Mouse (Mus musculus) forebrain, embryonic 15.5 days (tissue): Measurements from ENCODE around the gene Arhgap9. TPM values are rescaled to one million over a fixed set of nuclear protein-coding genes. Genes with fewer than 3 reads are reported as not detected.

Experiments
- ATAC-seq: fragments of 200-750 bp; cut with Nextera tagmentation; replicated peaks from 2 replicates; pipeline ENCODE4 v1.8.0; 2017; ENCODE audit warnings: mild to moderate bottlenecking, moderate TSS enrichment, moderate library complexity
- H3K27ac ChIP-seq: fragments of 300-500 bp; sonication (generic); replicated peaks from 2 replicates; pipeline ENCODE4 v1.5.1; 2015; ENCODE audit warnings: mild to moderate bottlenecking, inconsistent platforms
- H3K27me3 ChIP-seq: fragments of 300-500 bp; sonication (generic); 2 replicates; pipeline ENCODE4 v1.6.1; 2015; ENCODE audit warnings: inconsistent platforms
- H3K36me3 ChIP-seq: fragments of 300-500 bp; sonication (generic); 2 replicates; pipeline ENCODE4 v1.6.1; 2015; ENCODE audit warnings: mild to moderate bottlenecking, inconsistent platforms
- H3K4me1 ChIP-seq: fragments of 300-500 bp; sonication (generic); 2 replicates; pipeline ENCODE4 v1.6.1; 2015; ENCODE audit warnings: inconsistent platforms
- H3K4me2 ChIP-seq: fragments of 300-500 bp; sonication (generic); replicated peaks from 2 replicates; pipeline ENCODE4 v1.6.1; 2015; ENCODE audit warnings: mild to moderate bottlenecking, inconsistent platforms
- H3K4me3 ChIP-seq: fragments of 300-500 bp; sonication (generic); 2 replicates; pipeline ENCODE4 v1.5.1; 2015; ENCODE audit warnings: mild to moderate bottlenecking, inconsistent platforms
- H3K9ac ChIP-seq: fragments of 300-500 bp; sonication (generic); replicated peaks from 2 replicates; pipeline ENCODE4 v1.6.1; 2015; ENCODE audit warnings: mild to moderate bottlenecking, inconsistent platforms
- H3K9me3 ChIP-seq: fragments of 300-500 bp; sonication (generic); 2 replicates; pipeline ENCODE4 v1.6.1; 2016; ENCODE audit warnings: inconsistent platforms
- WGBS: fragments of 180-500 bp; shearing (Covaris S2); methylation state at CpG from one replicate; pipeline ENCODE4 v1.1.7; 2015; ENCODE audit warnings: mixed read lengths; 5-methylcytosine and 5-hydroxymethylcytosine counted together
- polyA plus RNA-seq: library from polyadenylated mRNA; unstranded; fragments of >200 nt; fragmentation: Nextera tagmentation; extraction: Ambion mirVana; gene quantifications from 2 replicates; pipeline ENCODE4 v1.2.1, GENCODE M21; 2015

The Arhgap9 gene
- polyA plus RNA-seq, 1 experiment from 2014 or later: 0.62 TPM

- Histone ChIP-seq H3K9ac (peak overlapping the region; percentile 70), H3K4me3 (peak overlapping the region; percentile 65), H3K4me2 (peak overlapping the region; percentile 91), H3K27me3 (no peaks in the 10 kb centered on the region), H3K36me3 (peaks cover 37% of the 10 kb centered on the region), H3K27ac (peak overlapping the region; percentile 97), H3K9me3 (no peaks in the 10 kb centered on the region), H3K4me1 (peaks cover 52% of the 10 kb centered on the region)
- WGBS: 68% methylated on average over 15 of the region's 15 CpGs
- no peak for ATAC-seq
Observed at GRCm38 (mm10) chr10:127287271-127287935, 34.4 kb upstream of the Arhgap9 start.

- whole genome bisulfite sequencing: 0% methylated on average over 3 of the region's 3 CpGs
- H3K9ac ChIP-seq: peak overlapping the region; percentile 70
- peaks cover 53% of the 10 kb centered on the region for H3K4me1 ChIP-seq
- no peaks in the 10 kb centered on the region for H3K27me3 ChIP-seq
- peaks cover 33% of the 10 kb centered on the region for H3K36me3 ChIP-seq
- no peak for ATAC-seq
- no peaks in the 10 kb centered on the region for H3K9me3 ChIP-seq
- H3K27ac ChIP-seq: peak overlapping the region; percentile 97
- peak overlapping the region; percentile 65 for H3K4me3 ChIP-seq
- peak overlapping the region; percentile 91 for H3K4me2 ChIP-seq
Observed at GRCm38 (mm10) chr10:127287936-127288293, 33.8 kb upstream of the Arhgap9 start.

GRCm38 (mm10) chr10:127288328-127288799 lies 33.4 kb upstream of the Arhgap9 start:
- Histone ChIP-seq H3K36me3 (peaks cover 29% of the 10 kb centered on the region), H3K27me3 (no peaks in the 10 kb centered on the region), H3K4me2 (peak overlapping the region; percentile 91), H3K4me1 (peaks cover 53% of the 10 kb centered on the region), H3K9me3 (no peaks in the 10 kb centered on the region), H3K9ac (peak overlapping the region; percentile 70), H3K4me3 (peak overlapping the region; percentile 65), H3K27ac (peak overlapping the region; percentile 97)
- ATAC-seq: peak; percentile 5; the same call in 1 of the 2 replicates
- under 1% methylated on average over 15 of the region's 28 CpGs for WGBS

- Histone ChIP-seq H3K27ac (peak within 1 kb of the TSS; percentile 97), H3K4me1 (peaks cover 53% of the 10 kb centered on the region), H3K9me3 (no peaks in the 10 kb centered on the region), H3K4me2 (peak within 1 kb of the TSS; percentile 91), H3K9ac (peak within 1 kb of the TSS; percentile 70), H3K4me3 (peak within 1 kb of the TSS; percentile 65), H3K27me3 (no peaks in the 10 kb centered on the region), H3K36me3 (peaks cover 28% of the 10 kb centered on the region)
- under 1% methylated on average over 41 of the region's 65 CpGs for WGBS
- peak; percentile 17 for ATAC-seq
Observed at GRCm38 (mm10) chr10:127288800-127289572, 32.8 kb upstream of the Arhgap9 start, which contains the start of gene Mbd6. Mbd6 (minus strand) TSS chr10:127289018.

- peak overlapping the region; percentile 97 for H3K27ac ChIP-seq
- H3K4me1 ChIP-seq: peaks cover 53% of the 10 kb centered on the region
- H3K27me3 ChIP-seq: no peaks in the 10 kb centered on the region
- H3K36me3 ChIP-seq: peaks cover 28% of the 10 kb centered on the region
- WGBS: 2% methylated on average over 15 of the region's 15 CpGs
- peak; percentile 20 for ATAC-seq
- H3K4me2 ChIP-seq: peak overlapping the region; percentile 91
- peak overlapping the region; percentile 65 for H3K4me3 ChIP-seq
- peak overlapping the region; percentile 70 for H3K9ac ChIP-seq
- no peaks in the 10 kb centered on the region for H3K9me3 ChIP-seq
Observed at GRCm38 (mm10) chr10:127289573-127290191, 32.1 kb upstream of the Arhgap9 start.

GRCm38 (mm10) chr10:127290307-127290929 lies 31.3 kb upstream of the Arhgap9 start:
- Histone ChIP-seq H3K4me3 (peak overlapping the region; percentile 65), H3K9ac (peak overlapping the region; percentile 70), H3K9me3 (no peaks in the 10 kb centered on the region), H3K36me3 (peaks cover 33% of the 10 kb centered on the region), H3K4me2 (peak overlapping the region; percentile 91), H3K4me1 (peaks cover 53% of the 10 kb centered on the region), H3K27ac (peak overlapping the region; percentile 97), H3K27me3 (no peaks in the 10 kb centered on the region)
- under 1% methylated on average over 43 of the region's 47 CpGs for WGBS
- peak; percentile 90 for ATAC-seq

- peak overlapping the region; percentile 65 for H3K4me3 ChIP-seq
- peaks cover 46% of the 10 kb centered on the region for H3K4me1 ChIP-seq
Observed at GRCm38 (mm10) chr10:127290930-127291880, 30.6 kb upstream of the Arhgap9 start.

GRCm38 (mm10) chr10:127291881-127292638 lies 29.7 kb upstream of the Arhgap9 start:
- H3K4me1 ChIP-seq: peaks cover 38% of the 10 kb centered on the region
- no peak for ATAC-seq
- peak overlapping the region; percentile 91 for H3K4me2 ChIP-seq
- no peaks in the 10 kb centered on the region for H3K9me3 ChIP-seq
- 51% methylated on average over 5 of the region's 5 CpGs for WGBS
- H3K9ac ChIP-seq: peak overlapping the region; percentile 70
- no peak overlapping the region; the same call in 1 of the 2 replicates for H3K27ac ChIP-seq
- H3K4me3 ChIP-seq: peak overlapping the region; percentile 65
- H3K27me3 ChIP-seq: no peaks in the 10 kb centered on the region
- H3K36me3 ChIP-seq: peaks cover 36% of the 10 kb centered on the region

More at GRCm38 (mm10) chr10:127290930-127291880, 30.6 kb upstream of the Arhgap9 start:
- WGBS: 2% methylated on average over 19 of the region's 19 CpGs
- Histone ChIP-seq H3K36me3 (peaks cover 33% of the 10 kb centered on the region), H3K4me2 (peak overlapping the region; percentile 91), H3K27ac (peak overlapping the region; percentile 97), H3K9me3 (no peaks in the 10 kb centered on the region), H3K9ac (peak overlapping the region; percentile 70), H3K27me3 (no peaks in the 10 kb centered on the region)
- ATAC-seq: peak; percentile 62

GRCm38 (mm10) chr10:127292987-127293538 lies 28.7 kb upstream of the Arhgap9 start:
- ATAC-seq: no peak
- Histone ChIP-seq H3K4me2 (no peak overlapping the region), H3K4me3 (no peak overlapping the region), H3K4me1 (peaks cover 27% of the 10 kb centered on the region), H3K36me3 (peaks cover 46% of the 10 kb centered on the region), H3K27ac (no peak overlapping the region), H3K9me3 (no peaks in the 10 kb centered on the region), H3K9ac (no peak overlapping the region), H3K27me3 (no peaks in the 10 kb centered on the region)
- WGBS: 89% methylated on average over 6 of the region's 6 CpGs

- Histone ChIP-seq H3K27me3 (no peaks in the 10 kb centered on the region), H3K27ac (no peak overlapping the region), H3K4me1 (peaks cover 26% of the 10 kb centered on the region), H3K4me3 (no peak overlapping the region), H3K4me2 (no peak overlapping the region), H3K9me3 (no peaks in the 10 kb centered on the region), H3K36me3 (peaks cover 48% of the 10 kb centered on the region), H3K9ac (no peak overlapping the region)
- ATAC-seq: no peak
- WGBS: 88% methylated on average over 3 of the region's 3 CpGs
Observed at GRCm38 (mm10) chr10:127293590-127294113, 28.1 kb upstream of the Arhgap9 start.
